Mouse (Mus musculus) olfactory bulb, adult 2 months (tissue): ENCODE measurements around the gene Rufy1.

Experiments used
- CTCF ChIP-seq: fragments of 200-500 bp; IDR thresholded peaks from 2 replicates; pipeline ENCODE4 v1.5.1; 2012; ENCODE audit warnings: low read depth, mild to moderate bottlenecking, low read length, moderate library complexity; ENCODE audit not compliant: insufficient read depth
- POLR2A ChIP-seq: fragments of 200-500 bp; IDR thresholded peaks from 2 replicates; pipeline ENCODE4 v1.6.1; 2012; ENCODE audit warnings: mild to moderate bottlenecking, low read depth, low read length, moderate library complexity; ENCODE audit not compliant: insufficient read depth

GRCm38 (mm10) chr11:50387167-50387679 is 43.7 kb downstream of the Rufy1 start:
- TF ChIP-seq CTCF = no peak
- TF ChIP-seq POLR2A = no peak
